Mouse (Mus musculus): Measurements from ENCODE around the gene Akap7. TPM values are rescaled to one million over a fixed set of nuclear protein-coding genes. Genes with fewer than 3 reads are reported as not detected.
A peak's percentile ranks its signal among the peaks of the same experiment; 100 is the strongest.

Akap7 gene
- polyA plus RNA-seq, 1 experiment = 5.2 TPM

- 74% methylated on average over 6 of the region's 6 CpGs for WGBS
- TF ChIP-seq CTCF (IDR thresholded peaks at IDR 0.05; ENCODE audit: extremely low read depth, insufficient read depth, insufficient read length, insufficient replicate concordance) (no peak), POLR2A (IDR thresholded peaks at IDR 0.05; ENCODE audit: low read depth, low read length) (no peak)
- no peak overlapping the region for H3K27ac ChIP-seq (ENCODE audit: insufficient read depth, low read length)
- no peaks in the 10 kb centered on the region for H3K36me3 ChIP-seq (ENCODE audit: control insufficient read depth, insufficient read depth, low read length)
- H3K27me3 ChIP-seq (ENCODE audit: control insufficient read depth, insufficient read depth, low read length) = no peaks in the 10 kb centered on the region
- H3K4me1 ChIP-seq (ENCODE audit: control insufficient read depth, insufficient read depth, insufficient read length) = no peaks in the 10 kb centered on the region
- no peak for DNase-seq (ENCODE audit: low read depth in 1 of 2, low spot score in 2 of 2)
- no peak overlapping the region for H3K4me3 ChIP-seq (ENCODE audit: extremely low read depth, insufficient read depth, insufficient read length)
These were observed 99.8 kb downstream of the Akap7 start for GRCm38 (mm10) chr10:25207866-25208265.

- Histone ChIP-seq H3K4me3 (ENCODE audit: extremely low read depth, insufficient read depth, insufficient read length) (no peak overlapping the region), H3K27me3 (ENCODE audit: control insufficient read depth, insufficient read depth, low read length) (no peaks in the 10 kb centered on the region), H3K4me1 (ENCODE audit: control insufficient read depth, insufficient read depth, insufficient read length) (peaks cover 5% of the 10 kb centered on the region), H3K36me3 (ENCODE audit: control insufficient read depth, insufficient read depth, low read length) (no peaks in the 10 kb centered on the region), H3K27ac (ENCODE audit: insufficient read depth, low read length) (no peak overlapping the region)
- TF ChIP-seq CTCF (IDR thresholded peaks at IDR 0.05; ENCODE audit: extremely low read depth, insufficient read depth, insufficient read length, insufficient replicate concordance) (no peak), POLR2A (IDR thresholded peaks at IDR 0.05; ENCODE audit: low read depth, low read length) (no peak)
- 59% methylated on average over 7 of the region's 7 CpGs for WGBS
- no peak for DNase-seq (ENCODE audit: low read depth in 1 of 2, low spot score in 2 of 2)
These were observed 107.0 kb downstream of the Akap7 start for GRCm38 (mm10) chr10:25200691-25201090.

- Histone ChIP-seq H3K27ac (ENCODE audit: insufficient read depth, low read length) (no peak overlapping the region), H3K27me3 (ENCODE audit: control insufficient read depth, insufficient read depth, low read length) (no peaks in the 10 kb centered on the region), H3K4me3 (ENCODE audit: extremely low read depth, insufficient read depth, insufficient read length) (peak overlapping the region; percentile 28; the same call in 1 of the 2 replicates), H3K36me3 (ENCODE audit: control insufficient read depth, insufficient read depth, low read length) (no peaks in the 10 kb centered on the region), H3K4me1 (ENCODE audit: control insufficient read depth, insufficient read depth, insufficient read length) (peaks cover 5% of the 10 kb centered on the region)
- peak in 1 of 2 experiments; percentile 6 for DNase-seq (ENCODE audit: low read depth in 1 of 2, low spot score in 2 of 2)
- WGBS = 21% methylated on average over 32 of the region's 32 CpGs
- no peak for TF ChIP-seq CTCF (IDR thresholded peaks at IDR 0.05; ENCODE audit: extremely low read depth, insufficient read depth, insufficient read length, insufficient replicate concordance)
- no peak for TF ChIP-seq POLR2A (IDR thresholded peaks at IDR 0.05; ENCODE audit: low read depth, low read length)
These were observed 107.9 kb downstream of the Akap7 start for GRCm38 (mm10) chr10:25199510-25200353.

DNA sequence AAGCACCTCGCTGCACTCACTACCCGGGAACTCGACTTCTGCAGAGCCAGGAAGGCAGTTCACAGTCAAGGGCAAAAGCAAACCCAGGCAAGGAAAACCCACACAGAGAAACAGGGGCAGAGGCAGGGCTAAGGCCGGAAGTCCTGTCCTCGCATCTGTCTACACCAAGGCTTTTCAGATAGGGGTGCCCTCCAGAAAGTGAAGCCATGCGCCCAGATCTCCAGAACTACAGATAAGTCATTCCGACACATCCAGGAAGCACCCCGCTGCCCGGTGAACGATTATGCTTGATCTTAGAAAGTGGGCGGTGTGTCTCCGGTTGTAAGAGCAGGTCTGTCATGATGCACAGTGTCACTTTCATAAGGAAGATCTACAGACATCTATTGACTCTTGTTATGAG is 109.1 kb downstream of the Akap7 start:
- TF ChIP-seq POLR2A (IDR thresholded peaks at IDR 0.05; ENCODE audit: low read depth, low read length) (no peak), CTCF (IDR thresholded peaks at IDR 0.05; ENCODE audit: extremely low read depth, insufficient read depth, insufficient read length, insufficient replicate concordance) (no peak)
- DNase-seq (ENCODE audit: low read depth in 1 of 2, low spot score in 2 of 2) = no peak
- no peaks in the 10 kb centered on the region for H3K36me3 ChIP-seq (ENCODE audit: control insufficient read depth, insufficient read depth, low read length)
- no peak overlapping the region for H3K27ac ChIP-seq (ENCODE audit: insufficient read depth, low read length)
- WGBS = 69% methylated on average over 12 of the region's 12 CpGs
- no peak overlapping the region for H3K4me3 ChIP-seq (ENCODE audit: extremely low read depth, insufficient read depth, insufficient read length)
- H3K27me3 ChIP-seq (ENCODE audit: control insufficient read depth, insufficient read depth, low read length) = no peaks in the 10 kb centered on the region
- H3K4me1 ChIP-seq (ENCODE audit: control insufficient read depth, insufficient read depth, insufficient read length) = peaks cover 5% of the 10 kb centered on the region

DNA sequence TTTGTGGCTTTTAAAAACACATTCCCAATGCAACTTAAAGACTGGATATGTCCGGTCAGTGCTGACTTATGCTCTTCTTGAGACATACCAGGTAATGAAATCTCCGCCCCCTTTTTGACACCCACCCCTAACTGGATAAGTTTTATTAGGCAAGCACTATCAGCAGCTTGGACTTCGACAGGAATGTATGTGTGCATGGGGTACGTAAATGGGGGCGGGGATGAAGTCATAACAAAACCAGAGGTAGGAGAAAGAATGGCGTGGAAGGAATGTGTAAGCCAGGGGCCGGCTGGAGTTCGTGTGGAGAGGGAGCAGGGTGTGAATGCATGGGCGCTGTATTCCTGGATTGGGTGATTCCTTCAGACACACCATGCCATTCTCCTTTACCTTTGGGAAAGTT is 109.6 kb downstream of the Akap7 start:
- Histone ChIP-seq H3K4me1 (ENCODE audit: control insufficient read depth, insufficient read depth, insufficient read length) (peaks cover 5% of the 10 kb centered on the region), H3K27me3 (ENCODE audit: control insufficient read depth, insufficient read depth, low read length) (no peaks in the 10 kb centered on the region), H3K4me3 (ENCODE audit: extremely low read depth, insufficient read depth, insufficient read length) (no peak overlapping the region), H3K27ac (ENCODE audit: insufficient read depth, low read length) (no peak overlapping the region), H3K36me3 (ENCODE audit: control insufficient read depth, insufficient read depth, low read length) (no peaks in the 10 kb centered on the region)
- WGBS = 94% methylated on average over 9 of the region's 9 CpGs
- no peak for TF ChIP-seq POLR2A (IDR thresholded peaks at IDR 0.05; ENCODE audit: low read depth, low read length)
- no peak for TF ChIP-seq CTCF (IDR thresholded peaks at IDR 0.05; ENCODE audit: extremely low read depth, insufficient read depth, insufficient read length, insufficient replicate concordance)
- DNase-seq (ENCODE audit: low read depth in 1 of 2, low spot score in 2 of 2) = no peak

- Histone ChIP-seq H3K36me3 (ENCODE audit: control insufficient read depth, insufficient read depth, low read length) (no peaks in the 10 kb centered on the region), H3K27ac (ENCODE audit: insufficient read depth, low read length) (no peak overlapping the region), H3K4me3 (ENCODE audit: extremely low read depth, insufficient read depth, insufficient read length) (no peak overlapping the region), H3K4me1 (ENCODE audit: control insufficient read depth, insufficient read depth, insufficient read length) (no peaks in the 10 kb centered on the region), H3K27me3 (ENCODE audit: control insufficient read depth, insufficient read depth, low read length) (no peaks in the 10 kb centered on the region)
- no peak for TF ChIP-seq CTCF (IDR thresholded peaks at IDR 0.05; ENCODE audit: extremely low read depth, insufficient read depth, insufficient read length, insufficient replicate concordance)
- TF ChIP-seq POLR2A (IDR thresholded peaks at IDR 0.05; ENCODE audit: low read depth, low read length) = no peak
- 84% methylated on average over 5 of the region's 5 CpGs for WGBS
- DNase-seq (ENCODE audit: low read depth in 1 of 2, low spot score in 2 of 2) = no peak
These were observed 115.2 kb downstream of the Akap7 start for GRCm38 (mm10) chr10:25192180-25193073.
